Mouse (Mus musculus) midbrain, embryonic 10.5 days (tissue): ENCODE measurements at regions not wholly inside any gene's neighbourhood (a gene's known extent, or its start where the extent isn't known, plus 50 kb on each side); places are given as distances from the start of the nearest gene placed in this dataset.
"Not testable (repeated sequence)": the region's sequence is repeated elsewhere in the genome, so short reads cannot be mapped to it uniquely, and the experiment has no call there.

Experiments used
- DNase-seq: peaks from one replicate; pipeline ENCODE4 v3.0.0-alpha.2; 2017; ENCODE audit warnings: low spot score
- H3K27ac ChIP-seq: fragments of 300-500 bp; sonication (generic); replicated peaks from 2 replicates; pipeline ENCODE4 v1.5.1; 2016; ENCODE audit warnings: mild to moderate bottlenecking
- H3K27me3 ChIP-seq: fragments of 300-500 bp; sonication (generic); 2 replicates; pipeline ENCODE4 v1.6.1; 2016; ENCODE audit warnings: low read depth, mild to moderate bottlenecking; ENCODE audit not compliant: poor library complexity, severe bottlenecking
- H3K36me3 ChIP-seq: fragments of 300-500 bp; sonication (generic); 2 replicates; pipeline ENCODE4 v1.6.1; 2016; ENCODE audit warnings: mild to moderate bottlenecking, moderate library complexity
- H3K4me1 ChIP-seq: fragments of 300-500 bp; sonication (generic); 2 replicates; pipeline ENCODE4 v1.6.1; 2016
- H3K4me3 ChIP-seq: fragments of 300-500 bp; sonication (generic); 2 replicates; pipeline ENCODE4 v1.5.1; 2016; ENCODE audit warnings: mild to moderate bottlenecking, moderate library complexity
- H3K9me3 ChIP-seq: fragments of 300-500 bp; sonication (generic); replicated peaks from 2 replicates; pipeline ENCODE4 v1.6.1; 2016; ENCODE audit warnings: mild to moderate bottlenecking
- WGBS: fragments of 180-500 bp; shearing (Covaris S2); methylation state at CpG from one replicate; pipeline ENCODE4 v1.1.7; 2016; 5-methylcytosine and 5-hydroxymethylcytosine counted together

DNA sequence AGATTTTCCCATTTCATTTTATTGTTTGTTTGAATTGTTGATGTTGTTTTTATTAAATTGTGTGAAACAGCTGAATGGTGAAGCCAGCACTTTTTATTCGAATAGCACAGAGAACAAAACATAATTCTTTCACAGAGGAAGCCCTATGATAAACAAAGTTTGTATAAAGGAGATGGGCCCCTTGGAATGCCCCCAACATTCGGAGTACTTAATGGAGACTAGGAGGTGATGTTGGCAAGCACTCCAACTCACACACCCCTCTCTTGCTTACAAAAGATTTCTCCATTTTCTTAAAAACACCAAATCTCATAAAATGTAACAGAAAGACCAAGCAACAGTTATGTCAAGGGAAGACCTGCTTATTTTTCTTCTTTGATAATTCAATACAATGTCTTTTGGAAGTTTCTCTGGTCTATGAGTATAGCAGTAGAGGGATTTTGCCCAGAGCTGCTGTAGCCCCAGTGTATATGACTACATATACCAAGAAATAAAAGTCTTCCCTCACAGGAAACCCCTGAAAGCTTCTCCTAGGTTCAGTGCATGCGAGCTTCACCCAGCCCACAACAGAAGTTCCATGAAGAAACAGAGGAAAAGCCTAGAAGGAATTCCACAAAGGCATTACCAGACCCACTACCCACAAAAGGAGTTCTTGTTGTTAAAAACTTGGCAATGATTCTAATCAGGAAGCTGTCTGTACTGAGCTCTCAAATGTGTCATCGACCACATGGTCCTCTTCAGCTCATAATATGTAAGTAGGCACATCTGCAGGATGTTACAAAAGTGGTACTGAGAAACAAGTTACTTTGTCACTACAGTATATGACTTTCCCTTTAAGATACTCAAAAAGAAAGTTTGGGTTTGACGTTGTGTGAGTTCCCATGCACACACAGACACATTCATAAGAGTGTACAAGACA is 543.1 kb upstream of the Klf6 start:
- H3K36me3 ChIP-seq, result no peaks in the 10 kb centered on the region
- H3K4me3 ChIP-seq, result no peak overlapping the region
- no peak overlapping the region for H3K27ac ChIP-seq
- no peaks in the 10 kb centered on the region for H3K9me3 ChIP-seq
- H3K4me1 ChIP-seq, result peaks cover 2% of the 10 kb centered on the region
- DNase-seq, result no peak
- H3K27me3 ChIP-seq, result no peaks in the 10 kb centered on the region
- 86% methylated on average over 5 of the region's 5 CpGs for WGBS

DNA sequence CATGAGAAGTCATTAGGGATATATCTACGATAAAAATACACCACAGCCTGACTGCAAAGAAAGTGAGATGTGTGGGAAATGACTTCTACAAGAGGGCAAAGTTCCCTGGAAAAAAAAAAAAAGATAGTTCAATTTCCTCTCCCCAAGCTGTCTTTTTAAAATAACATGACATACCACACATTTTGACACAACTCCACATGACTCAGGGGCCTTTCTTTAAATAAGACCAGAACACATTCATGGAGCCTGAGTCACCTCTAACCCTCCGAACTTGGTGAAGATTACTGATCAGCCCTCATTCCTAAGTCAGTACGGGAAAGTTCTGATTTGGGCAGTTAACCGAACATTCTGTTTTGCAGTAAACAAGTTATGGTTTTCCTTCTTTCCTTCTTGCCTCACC is 515.6 kb upstream of the Klf6 start:
- Histone ChIP-seq H3K4me3 (no peak overlapping the region), H3K27ac (no peak overlapping the region), H3K9me3 (no peaks in the 10 kb centered on the region), H3K4me1 (no peaks in the 10 kb centered on the region), H3K36me3 (no peaks in the 10 kb centered on the region), H3K27me3 (no peaks in the 10 kb centered on the region)
- no peak for DNase-seq
- 70% methylated on average over 4 of the region's 4 CpGs for WGBS

DNA sequence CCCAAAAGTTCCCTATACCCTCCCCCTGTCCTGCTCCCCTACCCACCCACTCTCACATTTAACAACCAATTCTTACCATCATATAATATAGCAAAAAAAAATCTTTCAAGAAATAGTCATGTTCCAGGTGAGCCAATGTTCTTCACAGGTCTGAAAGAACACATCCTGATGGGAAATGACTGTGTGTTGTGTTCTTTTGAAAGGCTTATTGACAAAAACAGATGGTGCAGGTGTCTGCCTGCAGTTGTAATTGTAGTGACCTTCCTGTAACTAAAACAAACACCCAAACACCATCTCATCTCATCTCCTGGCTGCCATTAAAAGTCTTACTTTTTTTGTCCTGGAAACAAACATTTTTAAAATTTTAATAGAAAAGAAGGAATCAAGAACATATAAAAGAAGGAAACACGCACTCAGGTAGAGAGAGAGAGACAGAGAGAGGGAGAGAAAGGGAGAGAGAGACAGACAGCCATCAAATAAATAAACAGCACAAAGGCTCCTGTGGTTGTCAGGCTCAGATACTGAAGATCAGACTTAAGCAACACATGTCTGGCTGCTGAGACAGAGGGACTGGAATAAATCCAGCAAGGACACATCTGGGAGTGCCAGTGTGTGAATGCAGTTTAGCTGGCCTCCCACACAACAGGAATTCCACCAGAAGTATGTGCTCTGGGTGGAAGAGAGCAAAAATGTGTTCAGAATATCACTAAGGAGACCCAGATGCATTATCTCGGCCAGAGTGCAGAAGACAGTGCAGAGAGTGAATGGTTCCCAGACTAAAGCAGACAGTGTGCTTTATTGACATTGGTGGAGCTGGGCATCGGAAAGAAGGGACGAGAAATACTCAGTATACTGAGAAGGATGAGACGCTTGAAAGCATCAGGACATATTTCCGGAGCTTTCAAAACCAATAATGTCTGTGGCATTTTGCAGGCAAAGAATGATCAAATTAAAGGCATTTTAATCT is 513.5 kb upstream of the Klf6 start:
- Histone ChIP-seq H3K27me3 (no peaks in the 10 kb centered on the region), H3K4me3 (no peak overlapping the region), H3K4me1 (no peaks in the 10 kb centered on the region), H3K9me3 (no peaks in the 10 kb centered on the region), H3K36me3 (no peaks in the 10 kb centered on the region), H3K27ac (no peak overlapping the region)
- 70% methylated on average over 6 of the region's 6 CpGs for WGBS
- peak; percentile 17 for DNase-seq

DNA sequence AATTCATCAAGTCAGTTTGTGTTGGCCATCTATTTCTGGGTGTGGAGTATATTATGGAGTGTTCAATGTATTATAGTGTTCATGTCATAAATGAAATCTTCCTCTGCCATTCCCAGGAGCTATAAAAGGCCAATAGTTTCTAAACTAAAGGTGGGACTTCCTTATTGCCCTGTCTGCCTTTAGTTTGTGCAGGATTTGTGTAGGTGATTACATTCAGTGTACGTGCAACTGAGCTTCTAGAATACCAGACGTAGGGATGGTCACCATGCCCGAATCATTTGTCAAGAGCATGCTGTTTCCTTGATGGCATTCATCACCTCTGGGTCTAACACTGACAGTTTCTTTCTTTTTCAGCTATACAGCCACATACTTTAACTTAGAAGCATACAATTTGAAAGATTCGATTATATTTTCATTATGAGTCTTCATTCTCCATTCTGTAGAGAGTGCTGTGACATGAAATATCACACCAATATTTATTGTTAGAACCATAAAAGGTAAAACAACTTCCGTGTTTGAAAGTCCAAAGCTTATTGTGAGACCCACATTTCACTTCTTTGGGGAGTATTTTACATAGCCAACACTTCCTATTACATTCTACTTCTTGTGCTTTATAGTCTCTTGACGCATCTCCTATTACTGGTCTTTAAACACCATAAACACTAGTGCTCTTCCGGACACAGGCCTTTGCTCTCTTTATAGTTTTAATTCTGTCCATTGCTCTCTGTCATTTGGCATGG is 494.1 kb upstream of the Klf6 start:
- no peaks in the 10 kb centered on the region for H3K36me3 ChIP-seq
- H3K4me1 ChIP-seq, result no peaks in the 10 kb centered on the region
- 90% methylated on average over 7 of the region's 7 CpGs for WGBS
- no peak overlapping the region for H3K27ac ChIP-seq
- H3K27me3 ChIP-seq, result no peaks in the 10 kb centered on the region
- H3K4me3 ChIP-seq, result no peak overlapping the region
- H3K9me3 ChIP-seq, result no peaks in the 10 kb centered on the region
- no peak for DNase-seq

DNA sequence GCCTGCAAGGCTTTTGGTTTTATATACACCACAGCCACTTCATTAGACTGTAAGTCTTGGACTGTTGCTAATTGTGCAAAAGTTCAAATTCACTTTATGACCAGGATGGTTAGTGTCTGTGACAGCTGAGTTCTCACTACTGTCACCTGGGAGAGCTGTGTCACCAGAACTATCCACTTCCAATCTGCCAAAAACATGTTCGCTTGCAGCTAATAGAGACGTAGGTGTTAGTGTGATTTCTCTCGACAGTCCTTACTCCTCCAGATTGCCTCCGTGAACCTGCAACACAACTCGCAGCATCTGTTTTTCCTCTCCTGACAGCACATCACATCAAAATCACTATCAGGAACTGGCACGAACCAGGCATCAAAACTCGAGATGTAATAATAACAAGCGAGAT is 491.3 kb upstream of the Klf6 start:
- DNase-seq, result no peak
- H3K9me3 ChIP-seq, result no peaks in the 10 kb centered on the region
- H3K4me1 ChIP-seq, result no peaks in the 10 kb centered on the region
- no peak overlapping the region for H3K4me3 ChIP-seq
- H3K36me3 ChIP-seq, result no peaks in the 10 kb centered on the region
- WGBS, result 93% methylated on average over 8 of the region's 8 CpGs
- H3K27ac ChIP-seq, result no peak overlapping the region
- H3K27me3 ChIP-seq, result no peaks in the 10 kb centered on the region

DNA sequence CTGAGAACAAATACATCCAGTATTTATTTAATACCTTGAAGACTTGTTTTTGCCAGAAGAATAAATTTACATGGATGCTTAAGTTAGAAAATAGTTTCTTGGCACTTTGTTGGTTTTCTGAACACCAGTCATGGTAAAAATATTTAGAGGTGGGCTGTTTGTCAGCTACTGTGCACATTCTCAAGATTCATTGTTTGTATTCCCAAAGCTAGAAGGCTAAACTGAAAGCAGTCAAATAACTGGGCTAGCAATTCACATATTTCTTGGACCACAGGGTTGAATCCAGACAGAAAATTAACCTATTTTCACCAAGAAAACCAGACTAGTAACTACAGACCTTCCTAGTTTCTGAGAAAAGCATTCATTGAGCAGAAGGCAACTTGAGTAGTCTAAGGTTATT is 488.1 kb upstream of the Klf6 start:
- Histone ChIP-seq H3K4me1 (no peaks in the 10 kb centered on the region), H3K36me3 (no peaks in the 10 kb centered on the region), H3K4me3 (no peak overlapping the region), H3K27me3 (no peaks in the 10 kb centered on the region), H3K27ac (no peak overlapping the region), H3K9me3 (no peaks in the 10 kb centered on the region)
- no peak for DNase-seq

DNA sequence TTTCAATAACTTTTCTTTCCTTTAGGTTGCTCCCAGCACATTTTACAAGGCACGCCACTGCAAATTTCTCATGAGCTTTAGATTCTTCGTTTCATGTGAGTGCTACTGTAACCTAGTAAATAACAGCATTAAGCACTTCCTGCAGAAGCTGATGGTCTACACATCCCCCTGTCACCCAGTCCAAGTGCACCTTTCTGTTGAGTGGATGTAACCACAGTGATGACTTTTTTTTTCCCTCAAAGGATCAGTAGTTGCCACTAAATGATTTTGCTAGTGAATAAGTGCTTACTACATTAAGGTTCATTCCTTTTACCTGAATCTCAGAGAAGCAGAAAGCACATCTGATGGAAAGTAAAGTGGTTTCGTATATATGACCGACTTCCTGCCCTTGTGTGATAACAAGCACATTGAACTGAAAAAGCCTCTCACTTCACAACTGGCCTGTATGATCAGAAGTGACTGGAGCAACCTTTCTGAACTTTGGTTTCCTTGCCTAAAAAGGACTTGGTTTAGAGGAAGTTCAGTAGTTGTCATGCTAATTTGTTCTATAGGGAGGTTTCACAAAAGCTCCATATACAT is 453.0 kb upstream of the Klf6 start:
- no peak for DNase-seq
- no peaks in the 10 kb centered on the region for H3K9me3 ChIP-seq
- H3K4me3 ChIP-seq, result no peak overlapping the region
- no peak overlapping the region for H3K27ac ChIP-seq
- H3K27me3 ChIP-seq, result no peaks in the 10 kb centered on the region
- H3K36me3 ChIP-seq, result no peaks in the 10 kb centered on the region
- H3K4me1 ChIP-seq, result no peaks in the 10 kb centered on the region
- WGBS, result 91% methylated on average over 4 of the region's 4 CpGs

DNA sequence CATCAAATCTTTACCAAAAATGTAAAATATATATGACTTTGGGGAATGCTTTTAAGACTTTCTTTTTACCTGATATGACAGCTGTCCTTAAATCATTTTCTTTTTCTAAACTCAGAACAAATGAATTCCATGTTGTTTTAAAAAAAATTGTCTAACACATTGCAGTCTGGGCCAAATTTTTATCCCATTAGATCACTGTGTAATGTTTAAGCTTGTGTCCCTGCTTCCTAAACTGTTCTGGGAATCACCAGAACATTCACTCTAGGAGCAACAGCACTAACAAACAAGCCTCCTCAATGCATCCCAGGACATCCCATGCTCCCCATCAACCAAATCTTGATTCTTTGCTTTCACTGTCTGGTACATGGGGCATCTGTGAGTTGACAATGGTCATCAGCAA is 449.2 kb upstream of the Klf6 start:
- Histone ChIP-seq H3K27ac (no peak overlapping the region), H3K4me1 (no peaks in the 10 kb centered on the region), H3K9me3 (no peaks in the 10 kb centered on the region), H3K27me3 (no peaks in the 10 kb centered on the region), H3K36me3 (no peaks in the 10 kb centered on the region), H3K4me3 (no peak overlapping the region)
- DNase-seq, result no peak

DNA sequence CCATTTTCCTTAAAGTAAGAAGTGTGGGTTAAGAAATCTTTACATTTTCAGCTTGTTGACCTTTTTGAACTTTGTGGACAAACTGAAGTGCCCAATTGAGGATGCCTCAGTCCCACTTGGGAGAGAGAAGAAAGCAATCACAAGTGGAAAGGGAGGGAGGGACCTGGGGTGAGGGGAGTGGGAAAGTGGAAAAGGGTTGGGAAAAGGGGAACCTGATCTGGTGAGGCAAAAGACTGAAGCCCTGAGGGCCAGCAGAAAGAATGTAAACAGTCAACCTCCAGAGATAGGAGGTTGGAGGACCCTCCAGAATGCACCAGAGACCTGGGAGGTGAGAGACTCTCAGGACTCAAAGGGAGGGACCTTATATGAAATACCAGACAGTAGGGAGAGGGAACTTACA is 448.3 kb upstream of the Klf6 start:
- not testable (repeated sequence) for H3K4me3 ChIP-seq, DNase-seq, H3K9me3 ChIP-seq, H3K4me1 ChIP-seq, H3K27ac ChIP-seq, H3K27me3 ChIP-seq, H3K36me3 ChIP-seq

DNA sequence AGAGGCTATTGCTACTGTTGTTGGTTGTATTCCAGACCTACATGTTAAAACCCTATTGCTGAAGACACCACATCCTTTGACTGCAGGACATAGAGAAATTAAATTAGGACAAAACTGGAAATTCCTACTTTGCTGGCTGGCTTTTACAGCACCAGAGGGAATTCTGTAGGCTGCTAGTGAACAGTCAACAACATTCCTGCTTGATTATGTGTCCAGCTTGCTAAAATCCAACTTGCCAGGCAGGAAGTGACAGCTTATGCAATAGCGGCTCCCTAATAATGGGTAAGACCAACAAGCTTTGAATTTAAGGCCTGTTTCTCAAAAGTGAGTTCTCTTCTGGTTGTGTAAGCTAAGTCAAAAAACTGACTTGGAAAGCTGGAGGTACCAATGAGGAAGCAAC is 437.2 kb upstream of the Klf6 start:
- H3K27ac ChIP-seq, result no peak overlapping the region
- H3K9me3 ChIP-seq, result no peaks in the 10 kb centered on the region
- DNase-seq, result no peak
- no peak overlapping the region for H3K4me3 ChIP-seq
- no peaks in the 10 kb centered on the region for H3K27me3 ChIP-seq
- H3K4me1 ChIP-seq, result no peaks in the 10 kb centered on the region
- H3K36me3 ChIP-seq, result no peaks in the 10 kb centered on the region
- 79% methylated on average over 1 of the region's 1 CpGs for WGBS

DNA sequence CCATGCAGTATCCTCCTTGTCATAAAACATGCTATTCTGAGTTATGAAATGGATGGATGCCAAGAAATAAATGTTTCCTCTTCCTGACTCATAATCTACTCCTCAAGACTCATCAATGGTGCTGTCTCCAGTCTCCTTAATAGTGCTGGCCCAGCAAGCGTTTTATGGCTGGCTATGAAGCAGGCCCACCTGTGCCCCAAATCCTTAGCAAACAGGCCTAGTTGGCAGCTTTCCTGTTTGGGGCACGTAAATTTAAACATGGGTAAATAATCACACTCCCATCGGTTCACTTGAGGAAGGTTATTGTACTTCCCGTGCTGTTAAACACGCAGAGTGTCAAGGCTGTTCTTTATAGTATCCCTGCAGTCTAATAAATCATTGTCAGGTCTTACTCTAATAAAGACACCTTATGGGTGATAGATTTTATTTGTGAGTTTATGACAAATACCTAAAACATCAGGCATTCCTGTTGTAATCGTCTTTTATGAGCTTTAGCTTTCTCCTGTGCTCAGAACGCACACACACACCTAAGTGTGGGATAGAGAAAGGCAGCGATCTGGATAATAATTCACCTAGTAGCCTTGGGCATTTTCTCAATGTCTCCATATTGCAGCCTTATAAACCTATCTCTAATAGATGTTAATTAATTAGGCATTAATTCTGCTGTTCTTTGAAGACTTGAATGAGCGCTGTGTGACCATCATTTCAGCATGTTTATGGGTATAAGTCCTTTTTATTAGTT is 435.6 kb upstream of the Klf6 start:
- Histone ChIP-seq H3K4me1 (no peaks in the 10 kb centered on the region), H3K27me3 (no peaks in the 10 kb centered on the region), H3K9me3 (no peaks in the 10 kb centered on the region), H3K27ac (no peak overlapping the region), H3K4me3 (no peak overlapping the region), H3K36me3 (no peaks in the 10 kb centered on the region)
- no peak for DNase-seq
- WGBS, result 89% methylated on average over 9 of the region's 9 CpGs

DNA sequence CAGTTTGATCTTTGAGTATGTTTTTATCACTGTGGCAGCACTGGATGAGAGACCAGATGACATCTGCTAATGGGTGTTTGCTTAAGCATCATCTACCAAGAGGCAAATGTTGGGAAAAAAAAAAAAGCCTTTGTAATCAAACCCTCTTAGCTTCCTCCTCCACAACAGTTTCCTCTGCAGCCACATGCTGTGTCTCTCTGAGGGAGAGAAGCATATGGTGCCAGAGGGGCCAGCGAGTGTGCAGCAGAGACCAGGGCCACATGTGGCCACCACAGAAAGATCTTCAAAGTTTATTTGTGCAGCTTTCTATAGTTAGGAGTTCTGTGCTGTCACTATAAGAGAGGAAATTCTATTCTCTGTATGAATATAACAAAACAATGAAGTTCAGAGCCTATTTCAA is 427.6 kb upstream of the Klf6 start:
- 57% methylated on average over 1 of the region's 1 CpGs for WGBS
- Histone ChIP-seq H3K27me3 (no peaks in the 10 kb centered on the region), H3K9me3 (no peaks in the 10 kb centered on the region), H3K4me3 (no peak overlapping the region), H3K36me3 (no peaks in the 10 kb centered on the region), H3K4me1 (no peaks in the 10 kb centered on the region), H3K27ac (no peak overlapping the region)
- peak; percentile 21 for DNase-seq
